Mouse (Mus musculus): Measurements from ENCODE around the gene Myl7.

- TF ChIP-seq CTCF (IDR thresholded peaks at IDR 0.05; ENCODE audit: low read depth, low read length) (no peak), POLR2A (IDR thresholded peaks at IDR 0.05; ENCODE audit: insufficient read depth, low read length) (no peak), EP300 (IDR thresholded peaks at IDR 0.05; ENCODE audit: insufficient read depth, low read depth, low read length) (no peak)
Observed at GRCm38 (mm10) chr11:5904871-5905270, 6.3 kb upstream of the Myl7 start.
